Mouse (Mus musculus) G1E (cell line): ENCODE data around the gene Clpsl2.

ENCODE experiments used
- CTCF ChIP-seq: IDR thresholded peaks from 2 replicates; pipeline ENCODE4 v1.5.1; 2012; ENCODE audit warnings: low read depth, low read length, inconsistent platforms, mixed read lengths
- GATA1 ChIP-seq: IDR thresholded peaks from 2 replicates; pipeline ENCODE4 v1.6.1; 2012; ENCODE audit warnings: borderline replicate concordance, low read length, inconsistent platforms, mixed read lengths

DNA sequence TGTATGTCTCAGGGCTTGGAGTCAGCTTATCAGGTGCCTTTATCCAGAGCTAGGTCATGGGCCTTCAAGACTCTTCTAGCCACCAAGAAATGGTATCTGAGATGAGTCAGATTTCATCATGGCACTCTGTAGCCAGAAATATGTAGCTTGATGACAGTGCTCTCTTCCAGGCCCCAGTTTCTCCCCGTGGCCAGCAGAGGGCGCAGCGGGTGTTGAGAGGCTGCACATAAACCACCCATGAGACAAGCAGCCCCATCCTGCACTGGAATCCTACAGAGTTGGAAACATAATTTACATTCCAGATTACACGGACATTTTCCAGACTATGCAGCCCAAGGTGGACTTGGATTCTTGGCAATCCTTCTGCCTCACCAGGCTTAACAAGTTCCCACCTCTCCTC lies 43.8 kb downstream of the Clpsl2 start:
- peak; percentile 96 for TF ChIP-seq CTCF
- TF ChIP-seq GATA1, result no peak
